Mouse (Mus musculus) myocyte (in vitro differentiated cells): ENCODE results near the gene Creld2.
"Not testable (repeated sequence)": the region's sequence is repeated elsewhere in the genome, so short reads cannot be mapped to it uniquely, and the experiment has no call there.

Experiments
- CEBPB ChIP-seq: IDR thresholded peaks from 2 replicates; pipeline ENCODE4 v1.6.1; 2011; ENCODE audit warnings: mild to moderate bottlenecking, moderate library complexity; ENCODE audit not compliant: poor library complexity, insufficient read depth, severe bottlenecking
- E2F4 ChIP-seq: IDR thresholded peaks from one replicate; pipeline ENCODE4 v1.6.1; 2011; ENCODE audit warnings: mild to moderate bottlenecking, control low read depth, moderate library complexity; ENCODE audit not compliant: insufficient read depth
- MAX ChIP-seq: IDR thresholded peaks from one replicate; pipeline ENCODE4 v1.6.1; 2011; ENCODE audit warnings: low read depth, mild to moderate bottlenecking, control low read depth
- MYOD1 ChIP-seq, 3 experiments: IDR thresholded peaks; one replicate each; pipeline ENCODE4 v1.6.1; 2011; ENCODE audit warnings: control low read depth in 2 of 3, low read depth in 2 of 3, mild to moderate bottlenecking in 2 of 3, moderate library complexity in 1 of 3; ENCODE audit not compliant: insufficient read length in 2 of 3, control insufficient read depth in 1 of 3
- MYOG ChIP-seq, 3 experiments: IDR thresholded peaks; one replicate each; pipeline ENCODE4 v1.6.1; 2011; ENCODE audit warnings: control low read depth in 2 of 3, low read depth in 2 of 3, mild to moderate bottlenecking in 2 of 3; ENCODE audit not compliant: insufficient read length in 2 of 3, control insufficient read depth in 1 of 3, insufficient read depth in 1 of 3
- POLR2A ChIP-seq: IDR thresholded peaks from one replicate; pipeline ENCODE4 v1.6.1; 2011; ENCODE audit warnings: low read depth, mild to moderate bottlenecking, control low read depth, moderate library complexity; ENCODE audit not compliant: insufficient read length
- TCF12 ChIP-seq: IDR thresholded peaks from one replicate; pipeline ENCODE4 v1.6.1; 2011; ENCODE audit warnings: mild to moderate bottlenecking, control low read depth; ENCODE audit not compliant: poor library complexity, insufficient read depth, severe bottlenecking
- TCF3 ChIP-seq: IDR thresholded peaks from one replicate; pipeline ENCODE4 v1.6.1; 2011; ENCODE audit warnings: low read depth, control low read depth; ENCODE audit not compliant: insufficient read length

DNA sequence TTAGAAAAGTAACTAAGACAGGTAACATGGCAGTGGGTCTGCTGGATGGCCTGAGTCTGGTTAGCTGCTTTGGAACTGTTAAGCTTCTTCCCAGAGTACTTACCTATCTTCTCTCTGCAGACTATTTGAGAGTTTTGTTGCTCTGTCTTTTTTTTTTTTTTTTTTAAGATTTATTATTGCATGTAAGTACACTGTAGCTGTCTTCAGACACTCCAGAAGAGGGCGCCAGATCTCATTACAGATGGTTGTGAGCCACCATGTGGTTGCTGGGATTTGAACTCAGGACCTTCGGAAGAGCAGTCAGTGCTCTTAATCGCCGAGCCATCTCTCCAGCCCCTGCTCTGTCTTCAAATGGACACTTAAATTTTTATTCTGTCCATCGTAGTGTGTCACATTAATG, 44.8 kb upstream of the Creld2 start:
- TF ChIP-seq POLR2A; CEBPB; MAX; TCF3; TCF12; MYOD1 (IDR thresholded peaks at IDR 0.05; ENCODE audit: control insufficient read depth in 1 of 3, insufficient read length in 2 of 3, low read depth in 2 of 3); E2F4; MYOG (IDR thresholded peaks at IDR 0.05; ENCODE audit: control insufficient read depth in 1 of 3, insufficient read depth in 1 of 3, insufficient read length in 2 of 3, low read depth in 2 of 3): not testable (repeated sequence)
